Comparison of ENCODE assay signal across 16 mouse cellular contexts in the genomic region with DNA sequence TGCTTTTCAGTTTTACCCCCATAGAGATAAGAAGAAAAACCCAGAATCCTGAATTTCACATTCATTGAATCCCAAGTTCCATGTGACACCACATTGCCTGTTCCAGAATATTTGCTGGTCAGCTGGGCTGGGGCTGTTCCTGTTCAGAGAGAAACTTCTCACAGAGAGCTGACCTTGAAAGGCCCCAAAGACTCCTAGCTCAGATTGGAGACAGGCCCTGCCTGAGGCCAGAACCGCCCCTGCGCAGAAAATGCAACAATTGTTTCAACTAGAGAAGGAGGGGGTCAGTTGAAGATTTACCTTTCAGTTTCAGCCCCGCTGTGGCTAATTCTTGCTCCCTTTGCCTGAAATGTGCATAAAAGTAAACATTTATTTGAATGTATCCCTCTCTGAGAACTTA. TPM values are rescaled to one million over a fixed set of nuclear protein-coding genes. Genes with fewer than 3 reads are reported as not detected.
DNase-seq lines count a peak whose midpoint lies in the region; ATAC-seq and TF ChIP-seq lines count a peak whose summit lies in the region.
"Had no signal": no experiment of that assay in that cellular context is flagged by ENCODE, and none has a peak within 500 bp of the region (broad histone marks: within the 10 kb centered on the region; RNA-seq: fewer than 3 reads in every experiment).

No protein-coding gene starts in this region.

- H3K79me2 ChIP-seq in heart, adult 2 months (replicated peaks; ENCODE audit: control insufficient read depth, insufficient read depth, low read length), result no peaks in the 10 kb centered on the region

- no peaks in the 10 kb centered on the region for H3K27me3 ChIP-seq in heart, embryonic 11.5 days (ENCODE audit: control insufficient read depth, insufficient read depth, low read length)
- H3K27me3 ChIP-seq in heart, adult 2 months (ENCODE audit: control insufficient read depth, insufficient read depth, low read length), result no peaks in the 10 kb centered on the region
- no peaks in the 10 kb centered on the region for H3K27me3 ChIP-seq in heart, postnatal 0 days (ENCODE audit: control insufficient read depth, insufficient read depth, low read length)
- H3K27me3 ChIP-seq in neural tube, embryonic 15.5 days (replicated peaks), result no peaks in the 10 kb centered on the region
- H3K27me3 ChIP-seq: embryonic facial prominence, embryonic 15.5 days; forebrain, embryonic 15.5 days; liver, embryonic 12.5 days had no signal

- H3K36me3 ChIP-seq in heart, embryonic 11.5 days (ENCODE audit: control insufficient read depth, insufficient read depth, low read length), result no peaks in the 10 kb centered on the region; the same call in 1 of the 2 replicates
- H3K36me3 ChIP-seq in heart, adult 2 months (ENCODE audit: control insufficient read depth, insufficient read depth, low read length), result 0 out of 2 replicates have a peak, but pooled peaks cover 2% of the 10 kb centered on the region
- H3K36me3 ChIP-seq in heart, postnatal 0 days (replicated peaks; ENCODE audit: control insufficient read depth, insufficient read depth, low read length), result no peaks in the 10 kb centered on the region
- H3K36me3 ChIP-seq in neural tube, embryonic 15.5 days, result 0 out of 2 replicates have a peak, but pooled peaks cover 2% of the 10 kb centered on the region
- H3K36me3 ChIP-seq: forebrain, embryonic 15.5 days; hindbrain, embryonic 10.5 days; liver, embryonic 12.5 days had no signal

- TF ChIP-seq POLR2A in heart, adult 2 months (IDR thresholded peaks at IDR 0.05; ENCODE audit: insufficient read depth, low read depth, low read length), result no peak

- TF ChIP-seq EP300 in heart, adult 2 months (IDR thresholded peaks at IDR 0.05; ENCODE audit: insufficient read depth, low read depth, low read length), result no peak
- TF ChIP-seq EP300 in heart, postnatal 0 days (IDR thresholded peaks at IDR 0.05; ENCODE audit: low read depth), result no peak

- no peak overlapping the region for H3K9ac ChIP-seq in heart, embryonic 11.5 days (ENCODE audit: low read depth, low read length)
- H3K9ac ChIP-seq in heart, adult 2 months (ENCODE audit: low read depth, low read length), result no peak overlapping the region
- H3K9ac ChIP-seq in heart, postnatal 0 days (replicated peaks; ENCODE audit: low read depth, low read length), result no peak overlapping the region
- H3K9ac ChIP-seq in neural tube, embryonic 15.5 days (replicated peaks), result no peak overlapping the region
- H3K9ac ChIP-seq: embryonic facial prominence, embryonic 15.5 days; forebrain, embryonic 15.5 days; liver, embryonic 12.5 days had no signal

- 68% methylated on average over 3 of the region's 3 CpGs for WGBS in heart, embryonic 11.5 days (ENCODE audit: insufficient replicate concordance)
- 57% methylated on average over 3 of the region's 3 CpGs for WGBS in heart, adult 2 months
- 56% methylated on average over 3 of the region's 3 CpGs for WGBS in heart, postnatal 0 days
- WGBS in neural tube, embryonic 15.5 days, result 90% methylated on average over 3 of the region's 3 CpGs

- H3K4me2 ChIP-seq in heart, embryonic 11.5 days, result no peak overlapping the region
- H3K4me2 ChIP-seq in heart, postnatal 0 days (ENCODE audit: low read depth, low read length), result no peak overlapping the region
- no peak overlapping the region for H3K4me2 ChIP-seq in neural tube, embryonic 15.5 days
- H3K4me2 ChIP-seq: embryonic facial prominence, embryonic 15.5 days; forebrain, embryonic 15.5 days; liver, embryonic 12.5 days had no signal

- TF ChIP-seq CTCF in heart, adult 2 months (IDR thresholded peaks at IDR 0.05), result no peak
- no peak for TF ChIP-seq CTCF in heart, postnatal 0 days (IDR thresholded peaks at IDR 0.05; ENCODE audit: low read depth)

- ATAC-seq in heart, embryonic 11.5 days (replicated peaks; ENCODE audit: insufficient number of reproducible peaks, low FRiP score, low TSS enrichment), result no peak
- ATAC-seq in heart, postnatal 0 days (ENCODE audit: insufficient read depth, low read depth), result no peak
- no peak for ATAC-seq in neural tube, embryonic 15.5 days (ENCODE audit: low FRiP score)
- no peak for ATAC-seq in activated CD4-positive, CD25-positive, alpha-beta regulatory T cell, adult 4 months
- ATAC-seq: forebrain, embryonic 15.5 days; liver, embryonic 12.5 days; lung, postnatal 0 days had no signal

- H3K27ac ChIP-seq in heart, embryonic 11.5 days (ENCODE audit: low read depth, low read length), result no peak overlapping the region
- H3K27ac ChIP-seq in heart, adult 2 months, result peak overlapping the region; percentile 52
- 0 out of 2 replicates have a peak overlapping the region, but pooled peaks have one; percentile 15 for H3K27ac ChIP-seq in heart, postnatal 0 days (ENCODE audit: low read depth)
- H3K27ac ChIP-seq in neural tube, embryonic 15.5 days (replicated peaks), result no peak overlapping the region
- H3K27ac ChIP-seq: embryonic facial prominence, embryonic 15.5 days; forebrain, embryonic 15.5 days; hindbrain, embryonic 10.5 days; liver, embryonic 12.5 days had no signal

- H3K4me1 ChIP-seq in heart, embryonic 11.5 days (ENCODE audit: control insufficient read depth, insufficient read depth, low read length), result no peaks in the 10 kb centered on the region
- peaks cover 5% of the 10 kb centered on the region for H3K4me1 ChIP-seq in heart, adult 2 months (ENCODE audit: control insufficient read depth, insufficient read depth, low read length)
- no peaks in the 10 kb centered on the region for H3K4me1 ChIP-seq in heart, postnatal 0 days (ENCODE audit: control insufficient read depth, insufficient read depth)
- H3K4me1 ChIP-seq in neural tube, embryonic 15.5 days, result no peaks in the 10 kb centered on the region
- H3K4me1 ChIP-seq: embryonic facial prominence, embryonic 15.5 days; forebrain, embryonic 15.5 days; hindbrain, embryonic 10.5 days had no signal

- peak; percentile 41 to 68 for DNase-seq in heart, adult 18-20 months
- DNase-seq in heart, adult 2 months, result peak; percentile 37 to 46
- DNase-seq in heart, postnatal 0 days (ENCODE audit: low spot score), result peak; percentile 29
- DNase-seq in kidney, postnatal 25 days, result peak; percentile 31 to 66
- no peak for DNase-seq in thymus, postnatal 14 days
- DNase-seq: cerebellum, postnatal 14 days; right cerebral cortex, postnatal 25 days; thymus, postnatal 4 days had no signal

- intact Hi-C loops in heart, adult 2 months (cut with DNase I), result no loop called here

- H3K9me3 ChIP-seq in heart, embryonic 11.5 days (replicated peaks; ENCODE audit: control insufficient read depth, low read length), result no peaks in the 10 kb centered on the region
- H3K9me3 ChIP-seq in heart, postnatal 0 days (replicated peaks; ENCODE audit: control insufficient read depth, low read length), result no peaks in the 10 kb centered on the region
- H3K9me3 ChIP-seq in neural tube, embryonic 15.5 days (replicated peaks), result no peaks in the 10 kb centered on the region
- H3K9me3 ChIP-seq: embryonic facial prominence, embryonic 15.5 days; forebrain, embryonic 15.5 days; hindbrain, embryonic 10.5 days; liver, embryonic 12.5 days had no signal

- H3K4me3 ChIP-seq in heart, embryonic 11.5 days (ENCODE audit: low read depth, low read length), result no peak overlapping the region
- no peak overlapping the region for H3K4me3 ChIP-seq in heart, adult 2 months
- H3K4me3 ChIP-seq in heart, postnatal 0 days (ENCODE audit: low read depth, low read length), result no peak overlapping the region
- no peak overlapping the region for H3K4me3 ChIP-seq in neural tube, embryonic 15.5 days (replicated peaks)
- H3K4me3 ChIP-seq: embryonic facial prominence, embryonic 15.5 days; forebrain, embryonic 15.5 days; hindbrain, embryonic 10.5 days; liver, embryonic 12.5 days had no signal

RNA-seq across cellular contexts. Expression of gene Tfdp2, which starts 35.3 kb away (rescaled TPM):
- total RNA-seq in heart, adult 18-20 months (2021), result 10 to 100 TPM; 75.3 to 89.2 TPM
- polyA plus RNA-seq in heart, embryonic 11.5 days (2014; fragmentation: Nextera tagmentation; extraction: Ambion mirVana), result 42.7 and 47.2 TPM in 2 replicates
- 100 to 1,000 TPM in 1 of 2 experiments, 10 to 100 TPM in 1; 83.4 to 131 TPM for total RNA-seq in heart, adult 2 months (2021)
- 18.5 and 27.4 TPM in 2 replicates for polyA plus RNA-seq in heart, adult 2 months (2012; rRNA removed)
- total RNA-seq in heart, postnatal 0 days (2014; rRNA removed; ENCODE audit: low replicate concordance), result 32.5 and 95.8 TPM in 2 replicates
- 33.4 and 33.7 TPM in 2 replicates for polyA plus RNA-seq in heart, postnatal 0 days (2015; fragmentation: Nextera tagmentation; extraction: Ambion mirVana)
- 16.2 and 18.5 TPM in 2 replicates for polyA plus RNA-seq in neural tube, embryonic 15.5 days (2015; fragmentation: Nextera tagmentation; extraction: Ambion mirVana)
- 10 to 100 TPM in 1 of 2 experiments, 1 to 10 TPM in 1; 9.0 to 11.5 TPM for polyA plus RNA-seq in activated CD4-positive, CD25-positive, alpha-beta regulatory T cell, adult 4 months (2017; shearing (Covaris generic))

RNA-seq across cellular contexts. Expression of gene Gk5, which starts 41.6 kb away (rescaled TPM):
- total RNA-seq in heart, adult 18-20 months (2021), result 1 to 10 TPM; 1.7 to 2.4 TPM
- polyA plus RNA-seq in heart, embryonic 11.5 days (2014; fragmentation: Nextera tagmentation; extraction: Ambion mirVana), result 4.7 and 5.3 TPM in 2 replicates
- 1 to 10 TPM; 2.7 to 3.1 TPM for total RNA-seq in heart, adult 2 months (2021)
- 2.0 and 3.4 TPM in 2 replicates for polyA plus RNA-seq in heart, adult 2 months (2012; rRNA removed)
- total RNA-seq in heart, postnatal 0 days (2014; rRNA removed; ENCODE audit: low replicate concordance), result 0.76 and 3.2 TPM in 2 replicates
- 1.6 and 1.7 TPM in 2 replicates for polyA plus RNA-seq in heart, postnatal 0 days (2015; fragmentation: Nextera tagmentation; extraction: Ambion mirVana)
- polyA plus RNA-seq in neural tube, embryonic 15.5 days (2015; fragmentation: Nextera tagmentation; extraction: Ambion mirVana), result 2.5 and 2.9 TPM in 2 replicates
- polyA plus RNA-seq in activated CD4-positive, CD25-positive, alpha-beta regulatory T cell, adult 4 months (2017; shearing (Covaris generic)), result under 1 TPM; 0.55 to 0.69 TPM

Comparison
In these comparisons a context has a peak if more than half of its experiments do, and no peak if none do; other contexts are left out.
1. H3K27ac ChIP-seq: peak in heart, adult 2 months (single experiment) and heart, postnatal 0 days (single experiment); none in heart, embryonic 11.5 days (single experiment) and neural tube, embryonic 15.5 days (single experiment).